26 mouse cellular contexts compared by ENCODE assay signal in the genomic region with DNA sequence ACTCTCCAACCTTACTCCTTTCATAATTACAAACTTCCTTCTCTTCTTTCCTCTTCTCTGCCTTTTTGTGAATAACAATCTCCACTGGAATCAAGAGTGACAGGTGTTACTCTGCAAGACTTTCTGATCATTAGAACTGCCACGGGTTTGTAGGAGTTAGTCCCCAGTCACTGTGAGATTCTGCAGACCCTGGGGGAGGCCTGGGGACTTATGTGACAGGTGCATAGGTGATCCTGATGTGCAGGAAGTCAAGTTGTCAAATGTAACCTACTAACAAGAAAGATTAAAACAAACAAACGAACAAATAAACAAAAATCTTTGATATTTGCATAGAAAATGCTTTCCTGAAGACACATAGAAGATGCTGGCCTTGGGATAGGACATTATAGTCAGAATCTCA. TPM values are rescaled to one million over a fixed set of nuclear protein-coding genes. Genes with fewer than 3 reads are reported as not detected.
DNase-seq lines count a peak whose midpoint lies in the region; ATAC-seq and TF ChIP-seq lines count a peak whose summit lies in the region.
"Had no signal": no experiment of that assay in that cellular context is flagged by ENCODE, and none has a peak within 500 bp of the region (broad histone marks: within the 10 kb centered on the region; RNA-seq: fewer than 3 reads in every experiment).

No protein-coding gene starts in this region.

- H3K27ac ChIP-seq in heart, postnatal 0 days (ENCODE audit: low read depth) = peak overlapping the region; percentile 37; the same call in 1 of the 2 replicates
- peak overlapping the region; percentile 95 for H3K27ac ChIP-seq in thymus, adult 2 months (ENCODE audit: control insufficient read depth, insufficient read depth, low read length)
- H3K27ac ChIP-seq in MEL (ENCODE audit: control insufficient read depth, low read depth, low read length) = peak overlapping the region; percentile 90
- H3K27ac ChIP-seq in liver, embryonic 13.5 days = peak overlapping the region; percentile 76
- H3K27ac ChIP-seq in midbrain, embryonic 10.5 days (replicated peaks) = no peak overlapping the region
- H3K27ac ChIP-seq: embryonic facial prominence, embryonic 15.5 days; forebrain, embryonic 15.5 days; hindbrain, embryonic 15.5 days had no signal

- H3K9me3 ChIP-seq in heart, postnatal 0 days (replicated peaks; ENCODE audit: control insufficient read depth, low read length) = no peaks in the 10 kb centered on the region
- no peaks in the 10 kb centered on the region for H3K9me3 ChIP-seq in MEL (replicated peaks; ENCODE audit: insufficient read depth, low read length)
- H3K9me3 ChIP-seq in liver, embryonic 13.5 days (replicated peaks) = no peaks in the 10 kb centered on the region
- no peaks in the 10 kb centered on the region for H3K9me3 ChIP-seq in midbrain, embryonic 10.5 days (replicated peaks)
- H3K9me3 ChIP-seq: embryonic facial prominence, embryonic 15.5 days; forebrain, embryonic 15.5 days; heart, embryonic 10.5 days; hindbrain, embryonic 15.5 days had no signal

- no peaks in the 10 kb centered on the region for H3K4me1 ChIP-seq in heart, postnatal 0 days (ENCODE audit: control insufficient read depth, insufficient read depth)
- H3K4me1 ChIP-seq in thymus, adult 2 months (replicated peaks; ENCODE audit: control insufficient read depth, insufficient read depth, low read length) = peaks cover 57% of the 10 kb centered on the region
- H3K4me1 ChIP-seq in MEL (ENCODE audit: control insufficient read depth in 1 of 2, insufficient read depth in 2 of 2, low read length in 2 of 2) = peaks cover 48 to 72% of the 10 kb centered on the region in 2 experiments
- peaks cover 57% of the 10 kb centered on the region for H3K4me1 ChIP-seq in liver, embryonic 13.5 days (replicated peaks)
- peaks cover 7% of the 10 kb centered on the region for H3K4me1 ChIP-seq in midbrain, embryonic 10.5 days
- H3K4me1 ChIP-seq: forebrain, embryonic 15.5 days; hindbrain, embryonic 15.5 days had no signal

- peaks cover 6% of the 10 kb centered on the region for H3K79me2 ChIP-seq in MEL (ENCODE audit: control insufficient read depth, insufficient read depth, low read length, poor library complexity)

- TF ChIP-seq CTCF in heart, postnatal 0 days (IDR thresholded peaks at IDR 0.05; ENCODE audit: low read depth) = no peak
- no peak for TF ChIP-seq CTCF in thymus, adult 2 months (IDR thresholded peaks at IDR 0.05; ENCODE audit: borderline replicate concordance, control insufficient read depth, extremely low read depth, insufficient read depth, low read length, poor library complexity)
- TF ChIP-seq CTCF in MEL (IDR thresholded peaks at IDR 0.05 in 2 of 3, conservative IDR thresholded peaks at IDR 0.05 in 1 of 3; ENCODE audit: control insufficient read depth in 1 of 3, insufficient read depth in 1 of 3, low read depth in 2 of 3, low read length in 3 of 3, poor library complexity in 1 of 3, severe bottlenecking in 1 of 3) = no peak

- WGBS in heart, postnatal 0 days = 48% methylated on average over 2 of the region's 2 CpGs
- WGBS in thymus, adult 2 months = 15% methylated on average over 2 of the region's 2 CpGs
- 31% methylated on average over 2 of the region's 2 CpGs for WGBS in liver, embryonic 13.5 days (ENCODE audit: insufficient replicate concordance)
- WGBS in midbrain, embryonic 10.5 days = 82% methylated on average over 2 of the region's 2 CpGs

- DNase-seq in heart, postnatal 0 days (ENCODE audit: low spot score) = no peak
- no peak for DNase-seq in heart, adult 8-10 months (ENCODE audit: low spot score)
- DNase-seq in thymus, adult 2 months = no peak
- no peak for DNase-seq in thymus, postnatal 36 days
- no peak for DNase-seq in MEL (ENCODE audit: low read depth, low spot score)
- DNase-seq in liver, embryonic 13.5 days = no peak
- DNase-seq in midbrain, embryonic 10.5 days (ENCODE audit: low spot score) = no peak
- no peak for DNase-seq in layer of hippocampus, adult 9-11 months
- DNase-seq: adrenal gland, adult 2 months; adrenal gland, postnatal 36 days; cerebellum, adult 11 months; cerebellum, adult 8-10 months; cerebellum, postnatal 14 days; gastrocnemius, postnatal 36 days had no signal

- no peak overlapping the region for H3K9ac ChIP-seq in heart, postnatal 0 days (replicated peaks; ENCODE audit: low read depth, low read length)
- peak overlapping the region; percentile 48 for H3K9ac ChIP-seq in MEL (ENCODE audit: control insufficient read depth, low read depth, low read length, poor library complexity, severe bottlenecking)
- no peak overlapping the region for H3K9ac ChIP-seq in liver, embryonic 13.5 days
- H3K9ac ChIP-seq: embryonic facial prominence, embryonic 15.5 days; forebrain, embryonic 15.5 days; hindbrain, embryonic 15.5 days had no signal

- no peak for TF ChIP-seq EP300 in heart, postnatal 0 days (IDR thresholded peaks at IDR 0.05; ENCODE audit: low read depth)
- no peak for TF ChIP-seq EP300 in MEL (IDR thresholded peaks at IDR 0.05; ENCODE audit: low read depth in 1 of 2, low read length in 2 of 2)

- H3K4me3 ChIP-seq in heart, postnatal 0 days (ENCODE audit: low read depth, low read length) = no peak overlapping the region
- H3K4me3 ChIP-seq in thymus, adult 2 months (ENCODE audit: control insufficient read depth, insufficient read depth, low read length) = no peak overlapping the region
- no peak overlapping the region for H3K4me3 ChIP-seq in MEL (ENCODE audit: control insufficient read depth in 1 of 2, insufficient read depth in 1 of 2, low read depth in 2 of 2, low read length in 2 of 2)
- H3K4me3 ChIP-seq in liver, embryonic 13.5 days (replicated peaks) = no peak overlapping the region
- no peak overlapping the region for H3K4me3 ChIP-seq in midbrain, embryonic 10.5 days
- H3K4me3 ChIP-seq: embryonic facial prominence, embryonic 15.5 days; erythroblast, embryonic 14.5 days; forebrain, embryonic 15.5 days; heart, embryonic 10.5 days; hindbrain, embryonic 15.5 days had no signal

- ATAC-seq in heart, postnatal 0 days (ENCODE audit: insufficient read depth, low read depth) = no peak
- ATAC-seq in liver, embryonic 13.5 days (ENCODE audit: low read depth) = no peak
- ATAC-seq: forebrain, embryonic 15.5 days had no signal

- TF ChIP-seq RAD21 in MEL (IDR thresholded peaks at IDR 0.05; ENCODE audit: low read depth, low read length) = no peak

- H3K4me2 ChIP-seq in heart, postnatal 0 days (ENCODE audit: low read depth, low read length) = no peak overlapping the region
- H3K4me2 ChIP-seq in liver, embryonic 13.5 days = no peak overlapping the region
- H3K4me2 ChIP-seq: embryonic facial prominence, embryonic 15.5 days; forebrain, embryonic 15.5 days; hindbrain, embryonic 15.5 days had no signal

- no peaks in the 10 kb centered on the region for H3K36me3 ChIP-seq in heart, postnatal 0 days (replicated peaks; ENCODE audit: control insufficient read depth, insufficient read depth, low read length)
- peaks cover 53% of the 10 kb centered on the region for H3K36me3 ChIP-seq in thymus, adult 2 months (ENCODE audit: control insufficient read depth, insufficient read depth, low read length)
- peaks cover 4 to 83% of the 10 kb centered on the region in 2 experiments for H3K36me3 ChIP-seq in MEL (ENCODE audit: control insufficient read depth in 1 of 2, insufficient read depth in 2 of 2, low read length in 2 of 2)
- H3K36me3 ChIP-seq in liver, embryonic 13.5 days = no peaks in the 10 kb centered on the region
- H3K36me3 ChIP-seq in midbrain, embryonic 10.5 days = no peaks in the 10 kb centered on the region
- H3K36me3 ChIP-seq: embryonic facial prominence, embryonic 15.5 days; forebrain, embryonic 15.5 days; heart, embryonic 10.5 days; hindbrain, embryonic 15.5 days had no signal

- TF ChIP-seq POLR2A in thymus, adult 2 months (IDR thresholded peaks at IDR 0.05; ENCODE audit: control insufficient read depth, extremely low read depth, insufficient read depth, low read length, poor library complexity) = no peak
- no peak for TF ChIP-seq POLR2A in MEL (IDR thresholded peaks at IDR 0.05; ENCODE audit: control insufficient read depth in 1 of 2, insufficient read depth in 1 of 2, low read depth in 1 of 2, low read length in 2 of 2, poor library complexity in 1 of 2)

- H3K27me3 ChIP-seq in heart, postnatal 0 days (ENCODE audit: control insufficient read depth, insufficient read depth, low read length) = no peaks in the 10 kb centered on the region
- H3K27me3 ChIP-seq in thymus, adult 2 months (ENCODE audit: control insufficient read depth, insufficient read depth, low read length) = no peaks in the 10 kb centered on the region
- H3K27me3 ChIP-seq in MEL (ENCODE audit: control insufficient read depth in 1 of 2, insufficient read depth in 2 of 2, low read length in 2 of 2) = no peaks in the 10 kb centered on the region
- H3K27me3 ChIP-seq in liver, embryonic 13.5 days = no peaks in the 10 kb centered on the region
- no peaks in the 10 kb centered on the region for H3K27me3 ChIP-seq in midbrain, embryonic 10.5 days (ENCODE audit: low read depth, poor library complexity, severe bottlenecking)
- H3K27me3 ChIP-seq: embryonic facial prominence, embryonic 15.5 days; forebrain, embryonic 15.5 days; hindbrain, embryonic 15.5 days had no signal

TF ChIP-seq in MEL, 35 proteins besides CTCF, POLR2A, EP300 and RAD21 (continues in another document):
- TF ChIP-seq CHD1 (IDR thresholded peaks at IDR 0.05; ENCODE audit: low read depth, low read length) = 0 out of 2 replicates have a peak, but pooled peaks have one; percentile 39

RNA-seq across cellular contexts. Expression of gene Lcp2, which starts 16.5 kb away (rescaled TPM):
- total RNA-seq in heart, postnatal 0 days (2014; rRNA removed; ENCODE audit: low replicate concordance) = 0.08 and 1.6 TPM in 2 replicates
- 0.63 and 0.88 TPM in 2 replicates for polyA plus RNA-seq in heart, postnatal 0 days (2015; fragmentation: Nextera tagmentation; extraction: Ambion mirVana)
- 1 to 10 TPM; 1.5 to 5.1 (median 1.9) TPM for total RNA-seq in heart, adult 8-10 months (2022)
- 153 TPM in 2 replicates for polyA plus RNA-seq in thymus, adult 2 months (2012; rRNA removed)
- 52.3 and 55.7 TPM in 2 replicates for total RNA-seq in MEL (2012; rRNA removed)
- polyA plus RNA-seq in MEL (2012; ENCODE audit: insufficient read depth in 1 of 2, insufficient read length in 2 of 2, low read depth in 1 of 2, low replicate concordance in 2 of 2, missing spikeins in 1 of 2) = 10 to 100 TPM; 66.4 to 70.0 TPM
- 7.5 and 8.8 TPM in 2 replicates for polyA plus RNA-seq in liver, embryonic 13.5 days (2015; fragmentation: Nextera tagmentation; extraction: Ambion mirVana)
- 1.8 and 2.6 TPM in 2 replicates for polyA plus RNA-seq in midbrain, embryonic 10.5 days (2016; fragmentation: Nextera tagmentation; extraction: Ambion mirVana)
- polyA plus RNA-seq: C2C12 had no signal

RNA-seq across cellular contexts. Expression of gene 4930469K13Rik, which starts 35.1 kb away (rescaled TPM):
- total RNA-seq in heart, postnatal 0 days (2014; rRNA removed; ENCODE audit: low replicate concordance) = not detected in 2 replicates
- not detected in 2 replicates for polyA plus RNA-seq in heart, postnatal 0 days (2015; fragmentation: Nextera tagmentation; extraction: Ambion mirVana)
- not detected for total RNA-seq in heart, adult 8-10 months (2022)
- 0.16 TPM in 1 of 2 replicates, not detected in the other for polyA plus RNA-seq in thymus, adult 2 months (2012; rRNA removed)
- total RNA-seq in MEL (2012; rRNA removed) = 0.23 TPM in 1 of 2 replicates, not detected in the other
- under 1 TPM in 1 of 2 experiments, not detected in 1; 0.29 TPM for polyA plus RNA-seq in MEL (2012; ENCODE audit: insufficient read depth in 1 of 2, insufficient read length in 2 of 2, low read depth in 1 of 2, low replicate concordance in 2 of 2, missing spikeins in 1 of 2)
- not detected in 2 replicates for polyA plus RNA-seq in liver, embryonic 13.5 days (2015; fragmentation: Nextera tagmentation; extraction: Ambion mirVana)
- polyA plus RNA-seq in midbrain, embryonic 10.5 days (2016; fragmentation: Nextera tagmentation; extraction: Ambion mirVana) = not detected in 2 replicates
- total RNA-seq: adrenal gland, adult 2 months; adrenal gland, postnatal 36 days; common myeloid progenitor, adult 5-6 weeks; gastrocnemius, adult 8-10 months; gastrocnemius, postnatal 36 days; heart, postnatal 25 days had no signal
- polyA plus RNA-seq: adrenal gland, adult 2 months; C2C12; embryonic facial prominence, embryonic 11.5 days; erythroblast, embryonic 14.5 days; forebrain, embryonic 11.5 days; forebrain, embryonic 15.5 days; heart, embryonic 10.5 days; heart, embryonic 14.5 days had no signal
